Mouse (Mus musculus): Measurements from ENCODE around the gene Actbl2. TPM values are rescaled to one million over a fixed set of nuclear protein-coding genes. Genes with fewer than 3 reads are reported as not detected.
A peak's percentile ranks its signal among the peaks of the same experiment; 100 is the strongest.

The Actbl2 gene
- total and polyA plus RNA-seq, 3 experiments = not detected

- Histone ChIP-seq H3K27me3 (replicated peaks) (no peaks in the 10 kb centered on the region), H3K4me3 (replicated peaks in 1 of 3; ENCODE audit: low read depth in 2 of 3, low read length in 2 of 3, poor library complexity in 1 of 3) (no peak overlapping the region), H3K9me3 (replicated peaks; ENCODE audit: low read length) (no peaks in the 10 kb centered on the region), H3K79me2 (replicated peaks; ENCODE audit: control insufficient read depth, extremely low read depth, insufficient read depth, poor library complexity, severe bottlenecking) (no peaks in the 10 kb centered on the region), H3K9ac (ENCODE audit: insufficient read depth, low read depth) (no peak overlapping the region), H3K4me1 (ENCODE audit: control insufficient read depth in 1 of 2, insufficient read depth in 2 of 2) (peaks cover 0 to 4% of the 10 kb centered on the region in 2 experiments; a peak in 1 of 4 replicates), H3K36me3 (replicated peaks in 1 of 2; ENCODE audit: control insufficient read depth in 1 of 2, insufficient read depth in 1 of 2, low read length in 1 of 2) (no peaks in the 10 kb centered on the region), H3K4me2 (ENCODE audit: insufficient read depth, low read depth, poor library complexity, severe bottlenecking) (no peak overlapping the region), H3K27ac (ENCODE audit: insufficient read depth, low read depth) (no peak overlapping the region)
- in situ Hi-C loops (cut with MboI; ENCODE audit: low pct_ligation_motif_present, low pct_unique_long_range_greater_than_20kb, low sequenced_read_pairs) = no loop called here
- dilution Hi-C loops (cut with MboI; ENCODE audit: extremely low pct_ligation_motif_present, extremely low pct_unique_long_range_greater_than_20kb, low sequenced_read_pairs) = no loop called here
- TF ChIP-seq E2F4 (IDR thresholded peaks at IDR 0.05; ENCODE audit: insufficient replicate concordance, low read depth, low read length) (no peak), CHD2 (IDR thresholded peaks at IDR 0.05; ENCODE audit: low read length) (no peak), MXI1 (IDR thresholded peaks at IDR 0.05; ENCODE audit: low read depth, low read length) (no peak), EP300 (IDR thresholded peaks at IDR 0.05; ENCODE audit: low read length) (no peak), MYC (IDR thresholded peaks at IDR 0.05; ENCODE audit: low read depth, low read length) (no peak), POLR2AphosphoS2 (IDR thresholded peaks at IDR 0.05; ENCODE audit: low read depth, low read length) (no peak), ZMIZ1 (IDR thresholded peaks at IDR 0.05; ENCODE audit: low read depth, low read length) (no peak), POLR2A (IDR thresholded peaks at IDR 0.05; ENCODE audit: low read depth, low read length) (no peak), JUN (IDR thresholded peaks at IDR 0.05; ENCODE audit: insufficient read depth, low read depth, low read length) (no peak), MAZ (IDR thresholded peaks at IDR 0.05; ENCODE audit: low read depth, low read length) (no peak), RCOR1 (conservative IDR thresholded peaks at IDR 0.05; ENCODE audit: low read depth, low read length) (no peak), MAX (IDR thresholded peaks at IDR 0.05; ENCODE audit: low read length) (no peak), ETS1 (conservative IDR thresholded peaks at IDR 0.05; ENCODE audit: low read depth, low read length) (no peak), UBTF (IDR thresholded peaks at IDR 0.05; ENCODE audit: low read depth, low read length) (no peak), PAX5 (IDR thresholded peaks at IDR 0.05; ENCODE audit: low read length) (no peak)
- DNase-seq (ENCODE audit: extremely low read depth) = no peak
These were observed 3.2 kb downstream of the Actbl2 start for GRCm38 (mm10) chr13:111258016-111258415.

DNA sequence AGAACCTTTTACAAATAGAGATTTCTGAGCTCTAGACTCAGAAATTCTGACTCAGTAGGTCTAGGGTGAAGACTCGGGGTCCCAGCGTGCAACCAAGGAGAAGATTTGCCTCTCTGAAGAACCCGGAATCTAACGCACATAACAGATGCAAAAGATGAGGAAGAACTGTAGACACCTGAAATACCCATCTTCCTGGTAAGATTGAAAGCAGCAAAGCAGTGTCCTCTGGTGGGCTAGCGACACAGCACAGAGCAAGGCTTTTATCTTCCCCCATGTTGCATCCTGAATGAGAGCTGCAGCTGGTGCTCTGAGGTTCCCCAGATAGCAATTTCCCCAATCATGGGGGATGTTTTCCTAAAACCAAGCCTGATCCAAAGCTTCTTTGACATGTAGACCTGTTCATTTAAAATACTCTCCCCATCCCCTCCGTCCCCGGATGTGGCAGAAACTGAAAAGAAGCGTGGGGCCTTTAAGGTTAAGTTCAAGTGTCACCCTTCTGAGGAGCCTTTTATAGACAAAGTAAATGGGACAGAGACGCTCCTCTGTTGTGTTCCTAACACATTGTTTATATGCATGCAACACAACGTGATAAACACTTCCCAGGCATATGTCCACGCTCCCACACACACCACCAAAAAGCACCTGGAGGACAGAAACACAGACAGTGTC is 3.7 kb downstream of the Actbl2 start:
- no peak overlapping the region for H3K4me2 ChIP-seq (ENCODE audit: insufficient read depth, low read depth, poor library complexity, severe bottlenecking)
- TF ChIP-seq MAFK (IDR thresholded peaks at IDR 0.05; ENCODE audit: insufficient replicate concordance, low read length) = no peak
- peak; percentile 11 for TF ChIP-seq RAD21 (IDR thresholded peaks at IDR 0.05; ENCODE audit: low read depth, low read length)
- no peak for TF ChIP-seq MEF2A (IDR thresholded peaks at IDR 0.05; ENCODE audit: borderline replicate concordance, low read depth, low read length)
- TF ChIP-seq BHLHE40 (IDR thresholded peaks at IDR 0.05; ENCODE audit: low read depth, low read length) = no peak
- TF ChIP-seq CTCF (conservative IDR thresholded peaks at IDR 0.05 in 1 of 2, IDR thresholded peaks at IDR 0.05 in 1 of 2; ENCODE audit: low read depth in 2 of 2, low read length in 2 of 2) = peak in 1 of 2 experiments; percentile 20; a peak in 2 of 4 replicates
- TF ChIP-seq HCFC1 (IDR thresholded peaks at IDR 0.05; ENCODE audit: low read depth, low read length) = no peak
- in situ Hi-C loops (cut with MboI; ENCODE audit: low pct_ligation_motif_present, low pct_unique_long_range_greater_than_20kb, low sequenced_read_pairs) = no loop called here
- H3K27ac ChIP-seq (ENCODE audit: insufficient read depth, low read depth) = no peak overlapping the region
- H3K36me3 ChIP-seq (replicated peaks in 1 of 2; ENCODE audit: control insufficient read depth in 1 of 2, insufficient read depth in 1 of 2, low read length in 1 of 2) = no peaks in the 10 kb centered on the region
- peaks cover 0 to 4% of the 10 kb centered on the region in 2 experiments; a peak in 1 of 4 replicates for H3K4me1 ChIP-seq (ENCODE audit: control insufficient read depth in 1 of 2, insufficient read depth in 2 of 2)
- no peak overlapping the region for H3K9ac ChIP-seq (ENCODE audit: insufficient read depth, low read depth)
- H3K4me3 ChIP-seq (replicated peaks in 1 of 3; ENCODE audit: low read depth in 2 of 3, low read length in 2 of 3, poor library complexity in 1 of 3) = no peak overlapping the region
- no peaks in the 10 kb centered on the region for H3K27me3 ChIP-seq (replicated peaks)
- DNase-seq (ENCODE audit: extremely low read depth) = no peak
- H3K9me3 ChIP-seq (replicated peaks; ENCODE audit: low read length) = no peaks in the 10 kb centered on the region
- no peaks in the 10 kb centered on the region for H3K79me2 ChIP-seq (replicated peaks; ENCODE audit: control insufficient read depth, extremely low read depth, insufficient read depth, poor library complexity, severe bottlenecking)
- dilution Hi-C loops (cut with MboI; ENCODE audit: extremely low pct_ligation_motif_present, extremely low pct_unique_long_range_greater_than_20kb, low sequenced_read_pairs) = no loop called here

Measured in CH12.LX (cell line).